Mouse (Mus musculus) mesoderm, embryonic 11.5 days (tissue): ENCODE measurements around the gene Pax3.
A peak's percentile ranks its signal among the peaks of the same experiment; 100 is the strongest.

Experiments
- DNase-seq: peaks from one replicate; pipeline ENCODE4 v3.0.0-alpha.2; 2012; ENCODE audit warnings: low read depth, low spot score

Gene Pax3

GRCm38 (mm10) chr1:78172334-78172733 lies 24.6 kb downstream of the Pax3 start:
- no peak for DNase-seq

- DNase-seq: no peak
Measured at GRCm38 (mm10) chr1:78171671-78172070, 25.3 kb downstream of the Pax3 start.

GRCm38 (mm10) chr1:78170771-78171170 lies 26.2 kb downstream of the Pax3 start:
- DNase-seq: no peak

- DNase-seq: no peak
Measured at GRCm38 (mm10) chr1:78168796-78169195, 28.1 kb downstream of the Pax3 start.

- peak; percentile 62 for DNase-seq
Measured at GRCm38 (mm10) chr1:78167577-78168286, 29.2 kb downstream of the Pax3 start.

GRCm38 (mm10) chr1:78161745-78162144 lies 35.2 kb downstream of the Pax3 start:
- DNase-seq: no peak

GRCm38 (mm10) chr1:78157930-78158329 lies 39.0 kb downstream of the Pax3 start:
- no peak for DNase-seq

GRCm38 (mm10) chr1:78155796-78156195 lies 41.1 kb downstream of the Pax3 start:
- DNase-seq: no peak

- DNase-seq: no peak
Measured at GRCm38 (mm10) chr1:78148011-78148623, 48.8 kb downstream of the Pax3 start.

- DNase-seq: no peak
Measured at GRCm38 (mm10) chr1:78143403-78143802, 53.5 kb downstream of the Pax3 start.

GRCm38 (mm10) chr1:78142912-78143311 lies 54.0 kb downstream of the Pax3 start:
- no peak for DNase-seq

- DNase-seq: peak; percentile 70
Measured at GRCm38 (mm10) chr1:78141741-78142501, 55.0 kb downstream of the Pax3 start.

GRCm38 (mm10) chr1:78141314-78141713 lies 55.6 kb downstream of the Pax3 start:
- no peak for DNase-seq

- DNase-seq: peak; percentile 49
Measured at GRCm38 (mm10) chr1:78140505-78141303, 56.2 kb downstream of the Pax3 start.

- peak; percentile 72 for DNase-seq
Measured at GRCm38 (mm10) chr1:78139287-78139686, 57.6 kb downstream of the Pax3 start.

- peak; percentile 84 for DNase-seq
Measured at GRCm38 (mm10) chr1:78129267-78129666, 67.7 kb downstream of the Pax3 start.

GRCm38 (mm10) chr1:78119899-78120560 lies 76.9 kb downstream of the Pax3 start:
- DNase-seq: no peak

GRCm38 (mm10) chr1:78116046-78116445 lies 80.9 kb downstream of the Pax3 start:
- DNase-seq: no peak

- DNase-seq: peak; percentile 87
Measured at GRCm38 (mm10) chr1:78110311-78110710, 86.6 kb downstream of the Pax3 start.

- DNase-seq: no peak
Measured at GRCm38 (mm10) chr1:78103511-78103910, 93.4 kb downstream of the Pax3 start.

GRCm38 (mm10) chr1:78093619-78094018 lies 103.3 kb downstream of the Pax3 start:
- DNase-seq: no peak
